Mouse (Mus musculus) intestine, embryonic 15.5 days (tissue): ENCODE measurements around the gene Rbfox1. TPM values are rescaled to one million over a fixed set of nuclear protein-coding genes. Genes with fewer than 3 reads are reported as not detected.

ENCODE experiments used
- ATAC-seq: fragments of 200-750 bp; cut with Nextera tagmentation; 2 replicates; pipeline ENCODE4 v1.8.0; 2017; ENCODE audit warnings: moderate TSS enrichment, moderate library complexity
- H3K27ac ChIP-seq: fragments of 300-500 bp; sonication (generic); 2 replicates; pipeline ENCODE4 v1.5.1; 2015; ENCODE audit warnings: mild to moderate bottlenecking, inconsistent platforms
- H3K27me3 ChIP-seq: fragments of 300-500 bp; sonication (generic); replicated peaks from 2 replicates; pipeline ENCODE4 v1.6.1; 2015; ENCODE audit warnings: inconsistent platforms
- H3K36me3 ChIP-seq: fragments of 300-500 bp; sonication (generic); 2 replicates; pipeline ENCODE4 v1.6.1; 2015; ENCODE audit warnings: inconsistent platforms
- H3K4me1 ChIP-seq: fragments of 300-500 bp; sonication (generic); replicated peaks from 2 replicates; pipeline ENCODE4 v1.6.1; 2015; ENCODE audit warnings: inconsistent platforms
- H3K4me2 ChIP-seq: fragments of 300-500 bp; sonication (generic); replicated peaks from 2 replicates; pipeline ENCODE4 v1.6.1; 2015; ENCODE audit warnings: mild to moderate bottlenecking, inconsistent platforms
- H3K4me3 ChIP-seq: fragments of 300-500 bp; sonication (generic); replicated peaks from 2 replicates; pipeline ENCODE4 v1.5.1; 2015; ENCODE audit warnings: inconsistent platforms
- H3K9ac ChIP-seq: fragments of 300-500 bp; sonication (generic); 2 replicates; pipeline ENCODE4 v1.6.1; 2015; ENCODE audit warnings: inconsistent platforms
- H3K9me3 ChIP-seq: fragments of 300-500 bp; sonication (generic); 2 replicates; pipeline ENCODE4 v1.6.1; 2016; ENCODE audit warnings: inconsistent platforms
- WGBS: fragments of 180-500 bp; shearing (Covaris S2); methylation state at CpG from one replicate; pipeline ENCODE4 v1.1.7; 2015; 5-methylcytosine and 5-hydroxymethylcytosine counted together
- polyA plus RNA-seq: library from polyadenylated mRNA; unstranded; fragments of >200 nt; fragmentation: Nextera tagmentation; extraction: Ambion mirVana; gene quantifications from 2 replicates; pipeline ENCODE4 v1.2.1, GENCODE M21; 2015

Gene Rbfox1
- polyA plus RNA-seq, 1 experiment from 2014 or later, result 3.3 TPM

DNA sequence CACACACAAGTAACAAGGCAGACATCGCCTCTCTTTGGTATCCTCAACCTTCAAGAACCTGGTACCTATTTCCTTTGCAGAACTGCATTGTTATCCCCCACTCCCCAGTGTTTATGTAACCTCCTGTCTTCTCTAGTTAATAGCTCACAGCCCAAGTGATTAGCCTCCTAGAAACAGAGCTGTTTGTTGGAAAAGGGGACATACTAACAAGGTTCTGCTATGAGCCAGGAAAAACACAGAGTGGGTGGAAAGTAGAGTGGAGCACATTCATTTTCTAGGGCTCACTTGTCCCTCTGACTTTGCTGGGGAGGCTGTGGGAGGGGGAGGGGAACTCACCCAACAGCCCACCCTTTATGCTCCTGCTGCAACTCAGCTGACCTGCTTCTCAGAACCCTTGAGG, 114.9 kb downstream of the Rbfox1 start:
- 25% methylated on average over 1 of the region's 1 CpGs for WGBS
- Histone ChIP-seq H3K36me3 (no peaks in the 10 kb centered on the region), H3K4me1 (no peaks in the 10 kb centered on the region), H3K9ac (no peak overlapping the region), H3K9me3 (no peaks in the 10 kb centered on the region), H3K4me3 (no peak overlapping the region), H3K27ac (no peak overlapping the region), H3K27me3 (no peaks in the 10 kb centered on the region), H3K4me2 (no peak overlapping the region)
- ATAC-seq, result no peak

DNA sequence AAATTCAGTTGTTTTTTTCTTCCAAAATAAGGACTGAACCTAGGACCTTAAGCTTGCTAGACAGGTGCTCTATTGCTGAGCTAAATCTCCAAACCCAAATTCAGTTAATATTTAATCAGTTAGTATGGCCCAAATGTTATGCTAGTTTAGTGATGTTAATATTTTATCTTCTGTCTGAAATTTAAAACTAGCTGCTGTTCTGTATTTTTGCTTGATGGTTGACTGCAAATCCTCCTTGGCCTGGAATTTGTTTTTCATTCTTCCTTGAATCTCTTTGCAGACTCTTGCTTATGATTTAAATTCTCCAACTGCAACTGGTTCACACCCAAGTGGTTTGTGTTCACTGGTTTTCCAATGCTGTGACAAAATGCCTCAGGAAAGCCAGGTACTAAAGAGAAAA, 121.8 kb downstream of the Rbfox1 start:
- H3K9me3 ChIP-seq, result no peaks in the 10 kb centered on the region
- no peak overlapping the region for H3K4me3 ChIP-seq
- no peaks in the 10 kb centered on the region for H3K27me3 ChIP-seq
- H3K27ac ChIP-seq, result no peak overlapping the region
- no peaks in the 10 kb centered on the region for H3K4me1 ChIP-seq
- no peak overlapping the region for H3K9ac ChIP-seq
- no peak overlapping the region for H3K4me2 ChIP-seq
- H3K36me3 ChIP-seq, result no peaks in the 10 kb centered on the region
- no peak for ATAC-seq

DNA sequence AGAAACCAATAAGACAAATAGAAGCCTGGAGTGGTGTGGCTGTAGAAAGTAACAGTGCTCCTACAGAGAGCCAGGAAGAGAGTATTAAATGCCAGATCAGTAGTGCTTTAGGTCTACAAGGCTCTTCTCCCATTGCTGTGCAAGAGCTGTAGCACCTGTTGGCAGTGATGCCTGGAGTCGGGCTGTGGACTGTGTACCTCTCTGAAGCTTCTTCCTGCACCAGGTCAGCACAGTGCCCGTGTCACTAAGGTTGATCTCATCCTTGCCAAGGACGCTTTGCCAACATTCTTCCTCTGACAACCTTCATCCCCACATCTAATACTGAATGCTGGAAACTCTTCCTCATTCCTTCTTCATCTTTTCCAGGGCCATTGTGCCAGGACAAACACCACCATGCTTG, 127.7 kb downstream of the Rbfox1 start:
- Histone ChIP-seq H3K27me3 (no peaks in the 10 kb centered on the region), H3K36me3 (no peaks in the 10 kb centered on the region), H3K27ac (no peak overlapping the region), H3K9ac (no peak overlapping the region), H3K4me2 (no peak overlapping the region), H3K4me3 (no peak overlapping the region), H3K9me3 (no peaks in the 10 kb centered on the region), H3K4me1 (no peaks in the 10 kb centered on the region)
- 79% methylated on average over 3 of the region's 3 CpGs for WGBS
- ATAC-seq, result no peak

DNA sequence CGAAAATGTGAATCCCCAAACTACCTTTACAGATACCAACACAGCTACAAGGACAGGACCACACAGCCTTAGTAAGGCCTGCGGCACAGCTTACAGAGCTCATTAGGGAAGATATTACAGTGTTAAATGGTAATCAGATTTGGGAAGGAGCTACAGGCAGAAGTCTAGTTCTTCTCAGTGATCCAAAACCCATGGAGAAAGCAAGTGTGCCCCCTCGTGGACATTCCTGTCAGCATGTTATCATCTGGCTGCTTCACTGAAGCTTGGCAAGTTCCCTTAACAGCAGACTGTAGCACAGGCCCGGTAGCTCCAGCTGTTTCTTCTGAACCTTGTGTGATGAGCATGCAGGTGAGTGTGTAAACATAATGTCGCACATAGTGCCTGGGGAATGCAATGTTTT, 133.5 kb downstream of the Rbfox1 start:
- WGBS, result 33% methylated on average over 5 of the region's 5 CpGs
- no peak for ATAC-seq
- no peak overlapping the region for H3K9ac ChIP-seq
- H3K4me2 ChIP-seq, result no peak overlapping the region
- H3K4me1 ChIP-seq, result no peaks in the 10 kb centered on the region
- no peak overlapping the region for H3K4me3 ChIP-seq
- H3K27ac ChIP-seq, result no peak overlapping the region
- no peaks in the 10 kb centered on the region for H3K36me3 ChIP-seq
- no peaks in the 10 kb centered on the region for H3K9me3 ChIP-seq
- H3K27me3 ChIP-seq, result no peaks in the 10 kb centered on the region

DNA sequence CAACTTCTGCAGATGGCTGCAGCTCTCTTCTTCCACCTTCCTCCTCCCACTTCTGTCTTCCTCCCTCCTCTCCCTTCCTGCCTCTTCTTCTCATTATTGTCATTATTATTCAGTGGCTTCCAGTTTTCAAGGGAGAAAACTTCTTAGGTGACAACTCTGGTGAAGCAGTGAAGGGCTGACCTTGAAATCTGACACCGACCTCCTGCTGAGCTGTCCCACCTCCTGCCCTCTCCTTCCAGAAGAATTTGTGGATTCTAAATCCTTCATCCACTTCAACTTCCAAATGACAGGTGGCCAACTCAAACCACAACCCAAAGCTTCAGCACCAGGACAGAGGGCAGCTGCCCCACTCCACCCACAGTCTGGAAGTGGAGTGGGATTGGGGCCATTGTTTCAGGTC, 134.2 kb downstream of the Rbfox1 start:
- no peaks in the 10 kb centered on the region for H3K9me3 ChIP-seq
- H3K36me3 ChIP-seq, result no peaks in the 10 kb centered on the region
- 26% methylated on average over 1 of the region's 1 CpGs for WGBS
- no peak overlapping the region for H3K9ac ChIP-seq
- no peaks in the 10 kb centered on the region for H3K4me1 ChIP-seq
- no peak for ATAC-seq
- no peak overlapping the region for H3K27ac ChIP-seq
- no peaks in the 10 kb centered on the region for H3K27me3 ChIP-seq
- no peak overlapping the region for H3K4me2 ChIP-seq
- no peak overlapping the region for H3K4me3 ChIP-seq

DNA sequence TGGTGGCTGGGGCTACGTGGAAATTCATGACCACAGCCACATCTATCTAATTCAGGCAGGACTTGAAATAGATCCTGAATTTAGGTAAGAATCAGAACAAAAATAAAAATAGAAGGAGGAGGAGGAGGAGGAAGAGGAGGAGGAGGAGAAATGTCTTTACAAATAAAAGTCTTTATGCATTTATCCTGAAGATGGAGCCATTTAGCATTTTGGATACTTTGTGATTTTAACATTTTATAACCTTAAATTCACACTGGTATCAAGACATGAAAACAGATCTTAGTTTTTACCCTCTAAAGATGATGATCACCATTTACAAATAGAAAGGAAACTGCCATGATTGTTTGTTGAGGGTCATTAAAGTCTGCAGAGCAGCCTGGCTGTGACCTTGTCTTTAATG, 146.1 kb downstream of the Rbfox1 start:
- Histone ChIP-seq H3K27ac (no peak overlapping the region), H3K4me1 (no peaks in the 10 kb centered on the region), H3K4me3 (no peak overlapping the region), H3K4me2 (no peak overlapping the region), H3K27me3 (no peaks in the 10 kb centered on the region), H3K9ac (no peak overlapping the region), H3K36me3 (no peaks in the 10 kb centered on the region), H3K9me3 (no peaks in the 10 kb centered on the region)
- ATAC-seq, result no peak
- 82% methylated on average over 1 of the region's 1 CpGs for WGBS

DNA sequence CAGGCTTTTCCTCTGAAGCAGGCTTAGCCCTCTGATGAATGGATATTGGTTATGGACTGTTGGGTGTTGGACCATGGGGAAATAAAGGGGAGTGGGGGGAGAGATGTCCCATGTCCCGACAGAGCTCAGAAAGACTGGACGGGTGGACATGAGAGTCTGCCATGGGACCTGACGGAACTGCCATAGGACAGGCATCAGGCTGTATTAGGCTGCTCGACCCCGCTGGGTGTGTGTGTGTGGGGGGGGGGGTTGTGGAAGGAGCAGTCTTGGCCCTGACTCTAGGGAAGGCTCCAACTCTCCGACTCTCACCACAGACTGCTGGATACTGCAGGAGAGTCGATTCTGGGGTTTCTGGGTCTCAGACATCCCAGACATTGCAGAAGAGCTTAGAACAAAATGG, 147.4 kb downstream of the Rbfox1 start:
- 86% methylated on average over 7 of the region's 7 CpGs for WGBS
- no peak overlapping the region for H3K9ac ChIP-seq
- no peaks in the 10 kb centered on the region for H3K4me1 ChIP-seq
- H3K27ac ChIP-seq, result no peak overlapping the region
- H3K9me3 ChIP-seq, result no peaks in the 10 kb centered on the region
- ATAC-seq, result no peak
- no peaks in the 10 kb centered on the region for H3K27me3 ChIP-seq
- no peak overlapping the region for H3K4me3 ChIP-seq
- H3K4me2 ChIP-seq, result no peak overlapping the region
- no peaks in the 10 kb centered on the region for H3K36me3 ChIP-seq

DNA sequence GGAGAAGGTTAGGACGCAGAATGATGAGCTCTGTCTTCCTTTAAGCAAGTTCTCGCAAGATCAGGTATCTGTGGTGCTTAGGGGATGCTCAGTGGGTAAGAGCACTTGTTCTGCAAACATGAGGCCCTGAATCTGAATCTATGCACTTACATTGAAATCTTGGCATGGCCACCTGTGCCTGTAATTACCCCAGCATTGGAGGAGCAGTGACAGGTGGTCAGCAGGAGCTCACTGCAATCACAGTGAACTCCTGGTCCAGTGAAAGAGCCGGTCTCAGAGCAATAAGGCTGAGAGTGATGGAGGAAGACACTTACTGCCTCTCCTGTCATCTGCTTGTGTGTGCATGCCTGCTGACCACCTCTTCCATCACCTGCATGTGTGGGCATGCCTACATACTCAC, 149.7 kb downstream of the Rbfox1 start:
- Histone ChIP-seq H3K4me3 (no peak overlapping the region), H3K9ac (no peak overlapping the region), H3K27me3 (no peaks in the 10 kb centered on the region), H3K4me2 (no peak overlapping the region), H3K36me3 (no peaks in the 10 kb centered on the region), H3K27ac (no peak overlapping the region), H3K4me1 (no peaks in the 10 kb centered on the region), H3K9me3 (no peaks in the 10 kb centered on the region)
- 83% methylated on average over 3 of the region's 3 CpGs for WGBS
- no peak for ATAC-seq

DNA sequence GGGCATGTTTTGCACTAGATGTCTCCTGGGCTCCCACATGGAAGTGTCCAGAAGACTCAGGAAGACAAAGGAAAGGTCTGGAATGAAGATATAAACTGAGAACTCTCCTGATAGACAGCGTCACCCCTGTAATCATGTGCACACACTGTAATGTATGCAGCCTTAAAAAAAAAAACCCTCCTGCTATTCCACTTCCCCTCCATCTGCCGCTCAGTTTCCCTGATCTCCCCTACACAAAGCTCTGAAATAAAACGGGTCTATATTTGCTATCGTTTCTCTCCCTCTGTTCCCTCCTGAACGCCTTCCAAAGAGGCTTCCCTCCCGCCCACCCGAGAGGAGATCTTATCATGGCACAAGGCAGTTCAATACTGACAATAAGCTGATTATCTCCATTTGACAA, 151.9 kb downstream of the Rbfox1 start:
- Histone ChIP-seq H3K4me2 (no peak overlapping the region), H3K36me3 (no peaks in the 10 kb centered on the region), H3K9me3 (no peaks in the 10 kb centered on the region), H3K4me3 (no peak overlapping the region), H3K27ac (no peak overlapping the region), H3K27me3 (no peaks in the 10 kb centered on the region), H3K9ac (no peak overlapping the region), H3K4me1 (no peaks in the 10 kb centered on the region)
- WGBS, result 75% methylated on average over 7 of the region's 7 CpGs
- no peak for ATAC-seq

DNA sequence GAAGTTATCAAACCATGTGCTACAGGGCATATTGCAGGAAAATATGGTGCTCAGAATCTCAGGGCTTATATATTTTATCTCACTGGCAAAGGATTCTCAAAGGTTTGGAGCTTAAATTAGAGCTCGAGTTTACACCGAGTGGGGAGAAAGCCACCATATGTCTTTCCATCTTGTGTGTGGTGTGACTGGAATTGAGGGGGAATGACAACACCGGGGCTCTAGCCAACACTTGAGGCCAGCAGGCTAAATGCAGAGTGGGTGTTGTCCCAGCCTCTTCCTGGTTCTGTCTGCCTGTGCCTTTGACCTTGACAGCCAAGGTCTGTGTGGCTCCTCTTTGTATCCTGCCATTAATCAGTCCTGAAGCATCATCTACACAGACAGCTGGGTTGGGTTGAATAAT, 157.6 kb downstream of the Rbfox1 start:
- no peak overlapping the region for H3K9ac ChIP-seq
- no peak overlapping the region for H3K4me3 ChIP-seq
- ATAC-seq, result no peak
- no peaks in the 10 kb centered on the region for H3K9me3 ChIP-seq
- no peaks in the 10 kb centered on the region for H3K27me3 ChIP-seq
- H3K4me1 ChIP-seq, result no peaks in the 10 kb centered on the region
- H3K4me2 ChIP-seq, result no peak overlapping the region
- H3K27ac ChIP-seq, result no peak overlapping the region
- H3K36me3 ChIP-seq, result no peaks in the 10 kb centered on the region
- 79% methylated on average over 3 of the region's 3 CpGs for WGBS

DNA sequence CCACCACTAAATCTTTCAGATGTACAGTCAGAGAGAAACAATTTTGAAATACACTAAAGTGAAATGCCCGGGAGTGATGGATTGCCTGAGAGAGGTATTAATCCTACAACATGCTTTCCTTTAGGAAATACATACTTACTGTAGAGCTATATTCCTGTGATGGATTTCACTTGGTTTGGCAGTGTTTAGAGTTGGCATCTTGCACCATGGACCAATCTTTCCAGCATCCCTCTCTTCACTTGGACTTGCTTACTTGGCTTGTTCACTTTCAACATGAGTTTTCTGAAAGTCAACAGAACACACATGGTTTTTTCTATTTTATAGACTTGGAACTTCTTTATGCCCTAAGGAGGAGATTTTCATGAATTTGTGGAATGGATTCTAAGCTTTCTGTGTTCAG, 163.4 kb downstream of the Rbfox1 start:
- Histone ChIP-seq H3K4me3 (no peak overlapping the region), H3K27me3 (no peaks in the 10 kb centered on the region), H3K4me2 (no peak overlapping the region), H3K9me3 (no peaks in the 10 kb centered on the region), H3K4me1 (no peaks in the 10 kb centered on the region), H3K27ac (no peak overlapping the region), H3K36me3 (no peaks in the 10 kb centered on the region), H3K9ac (no peak overlapping the region)
- ATAC-seq, result no peak
- WGBS, result 71% methylated on average over 1 of the region's 1 CpGs

DNA sequence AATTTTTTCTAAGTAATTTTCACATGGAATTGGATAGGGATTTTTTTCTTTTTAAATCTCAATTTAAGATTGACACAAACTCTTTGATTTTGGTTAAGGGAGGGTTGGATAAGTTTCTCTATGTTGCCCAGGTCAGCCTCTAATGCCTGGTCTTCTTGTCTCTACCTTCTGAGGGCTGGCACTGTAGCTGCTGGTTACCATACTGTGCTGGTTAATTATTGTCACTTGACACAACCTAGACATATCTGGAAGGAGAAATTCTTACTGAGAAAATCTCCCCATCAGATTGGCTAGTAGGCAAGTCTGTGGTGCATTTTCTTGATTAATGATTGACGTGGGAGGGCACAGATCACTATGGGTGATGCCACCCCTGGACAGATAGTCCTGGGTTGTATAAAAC, 177.3 kb downstream of the Rbfox1 start:
- H3K4me2 ChIP-seq, result no peak overlapping the region
- no peak overlapping the region for H3K9ac ChIP-seq
- no peak for ATAC-seq
- no peaks in the 10 kb centered on the region for H3K27me3 ChIP-seq
- H3K4me3 ChIP-seq, result no peak overlapping the region
- H3K36me3 ChIP-seq, result no peaks in the 10 kb centered on the region
- no peaks in the 10 kb centered on the region for H3K9me3 ChIP-seq
- H3K4me1 ChIP-seq, result no peaks in the 10 kb centered on the region
- WGBS, result 79% methylated on average over 1 of the region's 1 CpGs
- H3K27ac ChIP-seq, result no peak overlapping the region

DNA sequence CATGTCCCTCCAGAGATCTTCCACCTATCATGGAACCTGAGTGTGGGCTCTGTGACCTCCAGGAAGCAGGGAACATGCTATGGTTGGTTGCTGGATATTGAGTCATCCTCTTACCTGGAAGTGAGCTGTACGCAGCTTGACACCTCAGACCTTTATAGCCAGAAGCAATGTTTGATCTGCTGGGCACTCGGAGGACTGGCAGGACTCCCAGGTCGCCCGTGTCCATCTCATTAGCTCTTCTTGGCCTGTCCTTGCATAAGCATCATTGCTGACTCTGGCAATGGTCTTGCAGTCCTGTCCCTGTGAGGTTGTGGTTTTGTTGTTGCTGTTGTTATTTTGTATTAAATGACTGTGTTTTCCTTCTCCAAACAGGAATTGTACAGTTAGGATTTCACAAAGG, 180.3 kb downstream of the Rbfox1 start:
- Histone ChIP-seq H3K9ac (no peak overlapping the region), H3K4me2 (no peak overlapping the region), H3K9me3 (no peaks in the 10 kb centered on the region), H3K36me3 (no peaks in the 10 kb centered on the region), H3K4me3 (no peak overlapping the region), H3K27me3 (no peaks in the 10 kb centered on the region), H3K27ac (no peak overlapping the region), H3K4me1 (no peaks in the 10 kb centered on the region)
- WGBS, result 84% methylated on average over 4 of the region's 4 CpGs
- ATAC-seq, result no peak
